Comparison of ENCODE assay signal across 8 mouse cellular contexts in genomic region chr14:75229834-75230233, GRCm38 (mm10). TPM values are rescaled to one million over a fixed set of nuclear protein-coding genes. Genes with fewer than 3 reads are reported as not detected.
DNase-seq lines count a peak whose midpoint lies in the region; ATAC-seq lines count a peak whose summit lies in the region.

No protein-coding gene starts in this region.

- no peaks in the 10 kb centered on the region for H3K27me3 ChIP-seq in forebrain, embryonic 14.5 days (replicated peaks; ENCODE audit: control insufficient read depth, insufficient read depth, low read length)
- H3K27me3 ChIP-seq in forebrain, embryonic 13.5 days = no peaks in the 10 kb centered on the region

- no peak overlapping the region for H3K4me3 ChIP-seq in forebrain, embryonic 14.5 days (ENCODE audit: low read depth, low read length)
- no peak overlapping the region for H3K4me3 ChIP-seq in forebrain, embryonic 13.5 days

- peak; percentile 60 for DNase-seq in forebrain, embryonic 14.5 days (ENCODE audit: low spot score)
- DNase-seq in right cerebral cortex, adult 18-20 months = peak; percentile 36
- DNase-seq in right cerebral cortex, postnatal 4 days = no peak
- DNase-seq in cerebellum, adult 9-11 months = peak; percentile 10
- DNase-seq in kidney, adult 8-10 months = peak; percentile 21 to 22
- DNase-seq in yolk sac, embryonic 10.5 days (ENCODE audit: low spot score) = peak; percentile 26

- no peak overlapping the region for H3K4me2 ChIP-seq in forebrain, embryonic 14.5 days (ENCODE audit: low read length)
- H3K4me2 ChIP-seq in forebrain, embryonic 13.5 days = no peak overlapping the region

- no peaks in the 10 kb centered on the region for H3K9me3 ChIP-seq in forebrain, embryonic 14.5 days (replicated peaks; ENCODE audit: control insufficient read depth, low read length)
- H3K9me3 ChIP-seq in forebrain, embryonic 13.5 days (replicated peaks) = no peaks in the 10 kb centered on the region

- peak; percentile 46; the same call in 1 of the 2 replicates for ATAC-seq in forebrain, embryonic 14.5 days
- no peak for ATAC-seq in forebrain, embryonic 13.5 days
- peak; percentile 82 for ATAC-seq in megakaryocyte progenitor cell, adult 5-6 weeks (replicated peaks; ENCODE audit: poor library complexity)

- WGBS in forebrain, embryonic 14.5 days = 61% methylated on average over 2 of the region's 2 CpGs
- 65% methylated on average over 2 of the region's 2 CpGs for WGBS in forebrain, embryonic 13.5 days

- H3K4me1 ChIP-seq in forebrain, embryonic 14.5 days (ENCODE audit: control insufficient read depth, insufficient read depth, low read length) = peaks cover 13% of the 10 kb centered on the region
- H3K4me1 ChIP-seq in forebrain, embryonic 13.5 days = peaks cover 25% of the 10 kb centered on the region

- H3K27ac ChIP-seq in forebrain, embryonic 14.5 days (ENCODE audit: low read depth, low read length) = no peak overlapping the region
- no peak overlapping the region for H3K27ac ChIP-seq in forebrain, embryonic 13.5 days

- H3K36me3 ChIP-seq in forebrain, embryonic 14.5 days (ENCODE audit: control insufficient read depth, insufficient read depth, low read length) = no peaks in the 10 kb centered on the region
- H3K36me3 ChIP-seq in forebrain, embryonic 13.5 days (ENCODE audit: poor library complexity, severe bottlenecking) = no peaks in the 10 kb centered on the region

- H3K9ac ChIP-seq in forebrain, embryonic 14.5 days (ENCODE audit: low read length) = no peak overlapping the region
- H3K9ac ChIP-seq in forebrain, embryonic 13.5 days = no peak overlapping the region

RNA-seq across cellular contexts. Expression of gene Cpb2, which starts 12.3 kb away (rescaled TPM):
- polyA plus RNA-seq in forebrain, embryonic 14.5 days (2014; fragmentation: Nextera tagmentation; extraction: Ambion mirVana) = 0.25 TPM in 1 of 2 replicates, not detected in the other
- polyA plus RNA-seq in forebrain, embryonic 13.5 days (2015; fragmentation: Nextera tagmentation; extraction: Ambion mirVana) = 0.19 and 0.28 TPM in 2 replicates
- total RNA-seq in megakaryocyte progenitor cell, adult 5-6 weeks (2015) = not detected in 2 replicates
- not detected in 2 replicates for total RNA-seq in megakaryocyte progenitor cell, adult 5-6 weeks (2017)

RNA-seq across cellular contexts. Expression of gene Zc3h13, which starts 54.3 kb away (rescaled TPM):
- 33.9 and 36.4 TPM in 2 replicates for polyA plus RNA-seq in forebrain, embryonic 14.5 days (2014; fragmentation: Nextera tagmentation; extraction: Ambion mirVana)
- 51.5 and 52.0 TPM in 2 replicates for polyA plus RNA-seq in forebrain, embryonic 13.5 days (2015; fragmentation: Nextera tagmentation; extraction: Ambion mirVana)
- 23.4 and 31.9 TPM in 2 replicates for total RNA-seq in megakaryocyte progenitor cell, adult 5-6 weeks (2015)
- total RNA-seq in megakaryocyte progenitor cell, adult 5-6 weeks (2017) = 23.7 and 26.9 TPM in 2 replicates
